Mouse (Mus musculus): ENCODE results near the gene Ankrd6. TPM values are rescaled to one million over a fixed set of nuclear protein-coding genes. Genes with fewer than 3 reads are reported as not detected.
A peak's percentile ranks its signal among the peaks of the same experiment; 100 is the strongest.

Ankrd6 gene
- polyA plus RNA-seq, 1 experiment from 2014 or later = 12.1 TPM

DNA sequence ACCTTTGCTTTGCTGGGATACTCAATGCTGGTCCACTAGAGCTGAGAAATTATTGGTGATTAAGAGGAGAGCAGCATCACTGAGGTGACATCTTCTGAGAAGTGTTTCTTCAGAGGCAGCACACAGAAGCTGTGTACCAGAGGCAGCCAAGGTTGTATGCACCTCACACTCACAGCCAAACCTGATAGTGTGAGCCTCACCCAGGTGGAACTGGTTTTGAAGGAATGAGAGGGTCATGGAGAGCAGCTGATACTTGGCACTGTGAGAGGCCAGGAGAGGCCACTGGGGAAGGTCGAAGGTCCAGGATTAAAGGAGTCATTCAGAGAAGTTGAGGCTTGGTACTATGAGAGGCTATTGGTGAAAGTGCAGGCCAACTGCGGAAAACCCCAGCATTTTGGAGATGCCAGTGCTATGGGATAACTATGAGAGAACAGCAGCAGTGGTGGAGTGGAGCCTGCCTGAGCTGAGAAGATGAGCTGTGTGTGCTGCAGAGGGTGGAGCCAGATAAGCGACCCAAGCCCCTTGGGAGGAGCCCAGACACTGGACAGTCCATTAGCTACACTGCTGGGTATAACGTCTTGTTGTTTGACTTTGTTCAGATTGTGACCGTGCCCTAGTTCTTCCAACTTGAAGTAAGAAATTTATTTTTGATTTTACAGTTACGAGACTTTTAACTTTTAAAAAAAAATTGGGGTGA, 33.8 kb downstream of the Ankrd6 start:
- no peak overlapping the region for H3K4me2 ChIP-seq
- H3K4me1 ChIP-seq = peaks cover 31% of the 10 kb centered on the region
- 53% methylated on average over 6 of the region's 6 CpGs for WGBS
- H3K4me3 ChIP-seq (replicated peaks) = no peak overlapping the region
- no peak overlapping the region for H3K9ac ChIP-seq
- peak overlapping the region; percentile 90 for H3K27ac ChIP-seq
- H3K27me3 ChIP-seq = no peaks in the 10 kb centered on the region
- H3K36me3 ChIP-seq = no peaks in the 10 kb centered on the region
- no peaks in the 10 kb centered on the region for H3K9me3 ChIP-seq (replicated peaks)
- peak; percentile 59 for ATAC-seq (replicated peaks; ENCODE audit: low FRiP score)

DNA sequence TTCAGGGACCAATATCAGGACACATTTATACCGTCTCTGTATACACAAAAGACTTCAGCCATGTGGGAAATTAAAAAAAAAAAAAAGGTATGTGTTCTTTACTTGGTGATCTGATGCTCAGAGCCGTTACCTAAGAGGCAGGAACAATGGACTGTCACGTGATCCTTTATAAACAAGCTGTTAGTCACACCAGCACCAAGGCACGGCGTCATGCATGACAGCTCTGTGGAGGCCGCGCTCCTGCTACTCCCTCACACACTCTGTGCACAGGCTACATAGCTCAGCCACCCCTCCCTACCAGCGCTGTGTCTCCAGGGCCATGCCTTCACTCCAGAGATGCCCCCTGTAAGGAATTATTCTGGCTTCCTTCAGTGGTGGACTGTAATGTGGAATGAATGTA, 34.7 kb downstream of the Ankrd6 start:
- WGBS = 8% methylated on average over 8 of the region's 8 CpGs
- Histone ChIP-seq H3K4me1 (peaks cover 29% of the 10 kb centered on the region), H3K9ac (no peak overlapping the region), H3K4me3 (replicated peaks) (no peak overlapping the region), H3K36me3 (no peaks in the 10 kb centered on the region), H3K4me2 (peak overlapping the region; percentile 27), H3K27me3 (no peaks in the 10 kb centered on the region), H3K27ac (peak overlapping the region; percentile 90), H3K9me3 (replicated peaks) (no peaks in the 10 kb centered on the region)
- peak; percentile 97 for ATAC-seq (replicated peaks; ENCODE audit: low FRiP score)

- Histone ChIP-seq H3K27me3 (no peaks in the 10 kb centered on the region), H3K27ac (no peak overlapping the region), H3K4me2 (no peak overlapping the region), H3K9ac (no peak overlapping the region), H3K9me3 (replicated peaks) (no peaks in the 10 kb centered on the region), H3K4me1 (peaks cover 17% of the 10 kb centered on the region), H3K36me3 (no peaks in the 10 kb centered on the region), H3K4me3 (replicated peaks) (no peak overlapping the region)
- 91% methylated on average over 1 of the region's 1 CpGs for WGBS
- ATAC-seq (replicated peaks; ENCODE audit: low FRiP score) = no peak
Observed at GRCm38 (mm10) chr4:32909996-32910395, 40.6 kb downstream of the Ankrd6 start.

DNA sequence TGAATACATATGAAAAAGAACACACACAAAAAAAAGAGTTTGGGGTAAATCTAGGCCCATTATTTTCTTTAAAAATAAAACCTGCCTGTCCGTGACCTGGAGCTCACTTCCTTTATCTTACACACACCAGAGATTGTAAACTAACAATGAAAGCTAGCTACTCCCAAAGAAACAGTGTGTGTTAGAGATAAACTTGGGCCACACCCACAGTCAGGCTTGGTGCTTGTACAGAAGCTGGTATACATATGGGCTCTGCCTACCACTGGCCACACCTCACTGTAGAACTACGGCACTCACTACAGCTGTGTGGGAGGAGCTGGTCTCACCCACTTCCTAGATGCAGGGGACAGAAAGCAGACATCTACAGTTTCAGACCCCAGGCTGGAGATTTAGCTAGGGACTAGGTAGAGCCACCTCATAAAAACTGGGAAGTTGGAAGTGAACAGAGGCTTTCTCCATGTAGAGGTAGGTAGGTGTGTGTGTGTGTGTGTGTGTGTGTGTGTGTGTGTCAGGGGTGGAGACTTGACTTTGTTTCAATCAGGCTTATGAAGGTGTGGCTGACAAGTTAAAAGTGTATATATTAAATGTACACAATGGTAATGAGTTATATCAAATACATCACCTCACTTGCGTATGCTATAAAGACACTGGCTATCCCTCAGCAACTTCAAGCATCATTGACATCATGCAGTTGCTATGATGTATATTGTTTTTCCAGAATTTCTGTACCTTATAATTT, 41.2 kb downstream of the Ankrd6 start:
- WGBS = 56% methylated on average over 3 of the region's 3 CpGs
- no peaks in the 10 kb centered on the region for H3K36me3 ChIP-seq
- no peak overlapping the region for H3K9ac ChIP-seq
- H3K27ac ChIP-seq = no peak overlapping the region
- peak; percentile 79 for ATAC-seq (replicated peaks; ENCODE audit: low FRiP score)
- H3K4me2 ChIP-seq = no peak overlapping the region
- no peaks in the 10 kb centered on the region for H3K9me3 ChIP-seq (replicated peaks)
- no peak overlapping the region for H3K4me3 ChIP-seq (replicated peaks)
- peaks cover 13% of the 10 kb centered on the region for H3K4me1 ChIP-seq
- no peaks in the 10 kb centered on the region for H3K27me3 ChIP-seq

DNA sequence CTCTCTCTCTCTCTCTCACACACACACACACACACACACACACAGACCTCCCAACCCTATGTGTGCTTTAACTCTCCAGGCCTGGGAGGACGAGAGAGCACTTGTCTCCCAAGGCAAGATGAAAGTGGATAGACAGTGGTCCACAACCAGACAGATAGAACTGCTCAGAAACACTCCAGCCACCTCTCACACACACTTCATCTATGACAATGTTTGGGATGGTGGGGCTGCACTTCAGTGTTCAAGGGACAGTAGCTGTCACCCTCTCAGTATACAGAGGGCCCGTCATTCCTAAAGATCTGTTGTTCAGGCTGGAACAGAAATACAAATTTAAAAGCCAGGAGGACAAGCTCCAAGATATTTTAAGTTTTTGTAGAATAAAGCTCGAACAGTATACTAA, 43.0 kb downstream of the Ankrd6 start:
- no peaks in the 10 kb centered on the region for H3K36me3 ChIP-seq

GRCm38 (mm10) chr4:32906627-32907026, 44.0 kb downstream of the Ankrd6 start:
- Histone ChIP-seq H3K27ac (no peak overlapping the region), H3K9ac (no peak overlapping the region), H3K4me2 (no peak overlapping the region), H3K36me3 (no peaks in the 10 kb centered on the region), H3K27me3 (no peaks in the 10 kb centered on the region), H3K9me3 (replicated peaks) (no peaks in the 10 kb centered on the region), H3K4me3 (replicated peaks) (no peak overlapping the region), H3K4me1 (peaks cover 13% of the 10 kb centered on the region)
- ATAC-seq (replicated peaks; ENCODE audit: low FRiP score) = 0 out of 2 replicates have a peak, but pooled peaks have one; percentile 61
- WGBS = 44% methylated on average over 6 of the region's 6 CpGs

More for the DNA sequence above, 43.0 kb downstream of the Ankrd6 start:
- ATAC-seq (replicated peaks; ENCODE audit: low FRiP score) = no peak
- peaks cover 13% of the 10 kb centered on the region for H3K4me1 ChIP-seq
- no peak overlapping the region for H3K9ac ChIP-seq
- 86% methylated on average over 3 of the region's 3 CpGs for WGBS
- no peaks in the 10 kb centered on the region for H3K27me3 ChIP-seq
- H3K9me3 ChIP-seq (replicated peaks) = no peaks in the 10 kb centered on the region
- H3K4me2 ChIP-seq = no peak overlapping the region
- no peak overlapping the region for H3K27ac ChIP-seq
- no peak overlapping the region for H3K4me3 ChIP-seq (replicated peaks)

GRCm38 (mm10) chr4:32905913-32906312, 44.7 kb downstream of the Ankrd6 start:
- Histone ChIP-seq H3K4me1 (peaks cover 13% of the 10 kb centered on the region), H3K27ac (no peak overlapping the region), H3K9ac (no peak overlapping the region), H3K36me3 (no peaks in the 10 kb centered on the region), H3K27me3 (no peaks in the 10 kb centered on the region), H3K4me2 (no peak overlapping the region), H3K9me3 (replicated peaks) (no peaks in the 10 kb centered on the region), H3K4me3 (replicated peaks) (no peak overlapping the region)
- WGBS = 95% methylated on average over 2 of the region's 2 CpGs
- no peak for ATAC-seq (replicated peaks; ENCODE audit: low FRiP score)

GRCm38 (mm10) chr4:32905381-32905780, 45.3 kb downstream of the Ankrd6 start:
- peaks cover 13% of the 10 kb centered on the region for H3K4me1 ChIP-seq
- no peak overlapping the region for H3K4me3 ChIP-seq (replicated peaks)
- no peak overlapping the region for H3K27ac ChIP-seq
- no peak overlapping the region for H3K9ac ChIP-seq
- WGBS = 79% methylated on average over 2 of the region's 2 CpGs
- no peaks in the 10 kb centered on the region for H3K36me3 ChIP-seq
- no peaks in the 10 kb centered on the region for H3K27me3 ChIP-seq
- no peak overlapping the region for H3K4me2 ChIP-seq
- no peak for ATAC-seq (replicated peaks; ENCODE audit: low FRiP score)
- H3K9me3 ChIP-seq (replicated peaks) = no peaks in the 10 kb centered on the region

DNA sequence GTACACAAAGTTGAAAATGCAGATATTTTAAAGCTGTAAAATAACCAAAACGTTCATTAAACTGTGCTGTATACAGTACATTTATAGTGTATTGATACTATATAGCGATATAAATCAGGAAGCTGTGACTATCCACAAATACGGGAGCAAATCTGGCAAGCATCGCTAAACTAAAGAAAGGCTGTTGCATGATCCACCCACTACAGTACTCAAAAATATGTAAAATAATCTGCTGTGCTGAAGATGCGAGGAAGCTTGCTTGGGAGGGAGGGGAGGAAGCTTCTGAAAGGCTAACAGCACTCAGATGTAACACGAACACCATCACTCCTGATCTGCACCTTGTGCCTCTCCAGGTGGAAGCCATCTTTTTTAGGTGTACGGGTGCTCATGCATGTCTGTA, 46.8 kb downstream of the Ankrd6 start:
- H3K9ac ChIP-seq = no peak overlapping the region
- H3K9me3 ChIP-seq (replicated peaks) = no peaks in the 10 kb centered on the region
- WGBS = 74% methylated on average over 7 of the region's 7 CpGs
- peaks cover 8% of the 10 kb centered on the region; the same call in 1 of the 2 replicates for H3K4me1 ChIP-seq
- no peak for ATAC-seq (replicated peaks; ENCODE audit: low FRiP score)
- H3K36me3 ChIP-seq = no peaks in the 10 kb centered on the region
- H3K27ac ChIP-seq = no peak overlapping the region
- no peaks in the 10 kb centered on the region for H3K27me3 ChIP-seq
- no peak overlapping the region for H3K4me2 ChIP-seq
- H3K4me3 ChIP-seq (replicated peaks) = no peak overlapping the region

DNA sequence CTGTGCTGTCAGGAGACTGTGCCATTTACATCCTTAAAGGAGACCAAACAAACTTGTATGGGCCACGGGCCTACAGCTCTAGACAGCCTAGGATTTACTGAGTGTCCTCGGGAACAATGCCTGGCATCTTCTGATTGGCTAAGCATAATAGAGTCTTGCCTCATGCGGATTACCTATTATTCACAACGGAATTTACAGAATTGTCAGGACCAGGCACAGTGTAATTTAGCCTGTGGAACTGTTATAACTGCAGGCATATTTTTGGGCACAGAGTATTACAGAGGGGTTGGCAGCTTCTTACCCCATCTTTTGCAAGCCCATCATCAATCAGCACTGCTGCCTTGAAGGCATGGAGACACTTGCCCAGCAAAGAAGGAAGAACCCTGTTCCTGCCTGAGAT, 51.6 kb downstream of the Ankrd6 start:
- Histone ChIP-seq H3K9me3 (replicated peaks) (peaks cover 6% of the 10 kb centered on the region), H3K27me3 (no peaks in the 10 kb centered on the region), H3K4me3 (replicated peaks) (no peak overlapping the region), H3K9ac (no peak overlapping the region), H3K36me3 (no peaks in the 10 kb centered on the region), H3K27ac (no peak overlapping the region), H3K4me2 (no peak overlapping the region), H3K4me1 (no peaks in the 10 kb centered on the region)
- no peak for ATAC-seq (replicated peaks; ENCODE audit: low FRiP score)
- WGBS = 61% methylated on average over 4 of the region's 4 CpGs

DNA sequence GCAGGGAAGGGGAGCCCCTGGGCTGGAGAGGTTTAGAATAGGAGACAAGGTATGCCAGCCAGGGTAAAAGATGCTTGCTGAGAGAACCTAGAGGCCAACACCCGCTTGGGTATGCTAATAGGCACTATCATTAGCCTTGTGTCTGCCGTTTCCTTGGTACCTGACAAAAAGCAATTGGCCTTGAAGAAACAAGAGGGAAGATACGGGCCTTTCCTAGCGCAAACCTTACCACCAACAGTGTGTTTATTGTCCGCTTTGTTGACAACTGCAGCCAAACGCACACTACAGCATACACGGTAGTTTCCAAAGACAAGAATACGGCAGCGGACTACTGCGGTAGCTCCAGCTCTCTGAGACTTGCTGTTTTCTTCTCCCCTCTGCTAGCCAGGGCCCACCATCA, 59.3 kb downstream of the Ankrd6 start:
- Histone ChIP-seq H3K27ac (no peak overlapping the region), H3K4me1 (peaks cover 24% of the 10 kb centered on the region), H3K36me3 (no peaks in the 10 kb centered on the region), H3K4me2 (no peak overlapping the region), H3K9me3 (replicated peaks) (peaks cover 8% of the 10 kb centered on the region), H3K9ac (no peak overlapping the region), H3K4me3 (replicated peaks) (no peak overlapping the region), H3K27me3 (no peaks in the 10 kb centered on the region)
- no peak for ATAC-seq (replicated peaks; ENCODE audit: low FRiP score)
- 91% methylated on average over 10 of the region's 10 CpGs for WGBS

DNA sequence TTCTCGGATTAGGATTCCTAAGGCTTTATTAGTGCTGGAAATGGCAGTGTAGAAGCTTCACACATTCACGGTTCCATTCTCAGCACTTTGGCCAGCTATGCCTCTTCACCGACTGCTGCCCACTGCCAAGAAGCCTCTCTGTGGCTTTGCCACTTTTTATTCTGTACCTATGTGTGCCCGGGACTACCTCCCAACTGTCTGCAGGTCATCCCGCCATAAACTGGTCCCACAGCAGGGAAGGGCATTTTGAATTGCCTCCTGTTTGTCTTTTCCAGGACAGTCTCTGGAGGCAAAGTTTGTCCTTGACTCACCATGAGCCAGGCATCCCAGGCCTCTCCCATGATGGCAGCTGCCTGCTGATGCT, 59.9 kb downstream of the Ankrd6 start:
- no peak overlapping the region for H3K27ac ChIP-seq
- no peaks in the 10 kb centered on the region for H3K36me3 ChIP-seq
- H3K4me1 ChIP-seq = peaks cover 24% of the 10 kb centered on the region
- no peak overlapping the region for H3K9ac ChIP-seq
- no peak overlapping the region for H3K4me3 ChIP-seq (replicated peaks)
- WGBS = 74% methylated on average over 5 of the region's 5 CpGs
- H3K9me3 ChIP-seq (replicated peaks) = peaks cover 8% of the 10 kb centered on the region
- no peak overlapping the region for H3K4me2 ChIP-seq
- no peak for ATAC-seq (replicated peaks; ENCODE audit: low FRiP score)
- H3K27me3 ChIP-seq = no peaks in the 10 kb centered on the region
